Mouse (Mus musculus): ENCODE results near the gene Sox10. TPM values are rescaled to one million over a fixed set of nuclear protein-coding genes. Genes with fewer than 3 reads are reported as not detected.
A peak's percentile ranks its signal among the peaks of the same experiment; 100 is the strongest.

The Sox10 gene
- total RNA-seq (2022) = under 1 TPM; 0.19 to 0.72 (median 0.64) TPM

- DNase-seq (ENCODE audit: low spot score in 2 of 2) = no peak
Observed at GRCm38 (mm10) chr15:79165140-79165539, at the start of gene Sox10. Gene Sox10 (minus strand): TSS chr15:79165240.

- DNase-seq (ENCODE audit: low spot score in 2 of 2) = no peak
Observed at GRCm38 (mm10) chr15:79213591-79213990, 48.6 kb upstream of the Sox10 start.

- no peak for DNase-seq (ENCODE audit: low spot score in 2 of 2)
Observed at GRCm38 (mm10) chr15:79212750-79213446, 47.9 kb upstream of the Sox10 start.

- DNase-seq (ENCODE audit: low spot score in 2 of 2) = no peak
Observed at GRCm38 (mm10) chr15:79210357-79210756, 45.3 kb upstream of the Sox10 start.

GRCm38 (mm10) chr15:79208758-79209439, 43.9 kb upstream of the Sox10 start:
- DNase-seq (ENCODE audit: low spot score in 2 of 2) = peak; percentile 24 to 27

- DNase-seq (ENCODE audit: low spot score in 2 of 2) = peak in 1 of 2 experiments; percentile 51
Observed at GRCm38 (mm10) chr15:79208211-79208610, 43.2 kb upstream of the Sox10 start.

GRCm38 (mm10) chr15:79202575-79202974, 37.5 kb upstream of the Sox10 start:
- no peak for DNase-seq (ENCODE audit: low spot score in 2 of 2)

- no peak for DNase-seq (ENCODE audit: low spot score in 2 of 2)
Observed at GRCm38 (mm10) chr15:79201491-79202150, 36.6 kb upstream of the Sox10 start.

GRCm38 (mm10) chr15:79199390-79199976, 34.4 kb upstream of the Sox10 start:
- DNase-seq (ENCODE audit: low spot score in 2 of 2) = no peak

- DNase-seq (ENCODE audit: low spot score in 2 of 2) = peak; percentile 18 to 25
Observed at GRCm38 (mm10) chr15:79195492-79195891, 30.5 kb upstream of the Sox10 start.

GRCm38 (mm10) chr15:79194946-79195345, 29.9 kb upstream of the Sox10 start:
- DNase-seq (ENCODE audit: low spot score in 2 of 2) = no peak

GRCm38 (mm10) chr15:79194048-79194447, 29.0 kb upstream of the Sox10 start:
- no peak for DNase-seq (ENCODE audit: low spot score in 2 of 2)

- no peak for DNase-seq (ENCODE audit: low spot score in 2 of 2)
Observed at GRCm38 (mm10) chr15:79192885-79193845, 28.1 kb upstream of the Sox10 start.

GRCm38 (mm10) chr15:79192450-79192849, 27.4 kb upstream of the Sox10 start:
- no peak for DNase-seq (ENCODE audit: low spot score in 2 of 2)

GRCm38 (mm10) chr15:79191426-79191825, 26.4 kb upstream of the Sox10 start:
- DNase-seq (ENCODE audit: low spot score in 2 of 2) = no peak

GRCm38 (mm10) chr15:79187819-79188218, 22.8 kb upstream of the Sox10 start:
- DNase-seq (ENCODE audit: low spot score in 2 of 2) = no peak

GRCm38 (mm10) chr15:79185213-79185612, 20.2 kb upstream of the Sox10 start:
- no peak for DNase-seq (ENCODE audit: low spot score in 2 of 2)

GRCm38 (mm10) chr15:79176905-79177304, 11.9 kb upstream of the Sox10 start:
- no peak for DNase-seq (ENCODE audit: low spot score in 2 of 2)

GRCm38 (mm10) chr15:79166712-79167111, 1.7 kb upstream of the Sox10 start:
- no peak for DNase-seq (ENCODE audit: low spot score in 2 of 2)

GRCm38 (mm10) chr15:79164251-79164650, 789 bp downstream of the Sox10 start:
- no peak for DNase-seq (ENCODE audit: low spot score in 2 of 2)

- no peak for DNase-seq (ENCODE audit: low spot score in 2 of 2)
Observed at GRCm38 (mm10) chr15:79162822-79163221, 2.2 kb downstream of the Sox10 start.
